Mouse (Mus musculus) erythroid progenitor cell, adult 5-6 weeks (primary cell): Measurements from ENCODE around the gene Gm49395. TPM values are rescaled to one million over a fixed set of nuclear protein-coding genes. Genes with fewer than 3 reads are reported as not detected.

Experiments used
- ATAC-seq: replicated peaks from 2 replicates; pipeline ENCODE4 v1.8.0; 2016; ENCODE audit warnings: moderate number of reproducible peaks, mild to moderate bottlenecking, moderate TSS enrichment, inconsistent platforms; ENCODE audit not compliant: poor library complexity, low FRiP score, severe bottlenecking
- total RNA-seq, 2 experiments: library from RNA; stranded (forward) in 1 of 2; stranded (reverse) in 1 of 2; fragments of 150-400 nt in 1 of 2; fragments of 186-747, 209-891 nt in 1 of 2; gene quantifications; 2 replicates each; pipeline versions ENCODE4 v1.2.3 to v1.2.4; 2015 to 2017; ENCODE audit warnings: low replicate concordance in 2 of 2

The Gm49395 gene
- total RNA-seq, 2 experiments from 2014 or later: 7.1 TPM; not detected in 1

- no peak for ATAC-seq
Observed at GRCm38 (mm10) chr13:115100381-115101177, 1.1 kb downstream of the Gm49395 start.

DNA sequence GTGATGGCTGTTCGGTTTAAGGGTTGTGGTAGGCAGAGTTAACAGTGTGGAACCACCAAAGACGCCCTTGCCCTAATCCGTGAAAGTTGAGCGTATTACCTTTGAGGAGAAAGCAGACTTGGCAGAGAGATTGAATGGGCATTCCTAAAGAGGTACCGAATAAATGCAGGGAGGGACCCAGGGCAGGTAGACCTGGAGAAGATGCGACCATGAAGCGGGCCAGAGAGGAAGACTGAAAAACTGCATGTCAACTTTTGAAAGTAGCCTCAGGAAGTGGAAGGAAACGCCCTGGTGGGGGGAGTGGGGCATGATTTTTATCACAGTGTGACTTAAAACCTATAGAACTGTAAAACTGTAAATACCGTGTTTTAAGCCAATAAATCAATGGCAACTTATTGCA lies 2.3 kb downstream of the Gm49395 start:
- ATAC-seq: no peak

DNA sequence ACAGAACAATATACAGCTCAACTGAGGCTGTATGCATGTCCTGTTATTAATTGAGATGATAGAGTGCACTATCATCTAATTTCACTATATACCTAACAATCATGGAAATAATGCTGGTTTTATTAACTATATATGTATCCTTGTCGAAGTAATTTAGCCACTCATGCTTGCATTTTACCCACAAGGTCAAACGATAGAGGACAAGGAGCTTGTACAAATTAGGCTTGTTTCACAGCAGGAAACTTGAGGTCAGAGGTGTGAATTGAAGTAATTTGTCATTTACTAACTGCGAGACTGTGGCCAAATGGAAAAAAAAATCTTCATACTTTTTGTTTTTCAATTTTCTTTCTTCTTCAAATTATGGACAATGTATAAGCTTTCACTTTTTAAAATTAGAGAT lies 3.5 kb downstream of the Gm49395 start:
- no peak for ATAC-seq

- ATAC-seq: no peak
Observed at GRCm38 (mm10) chr13:115096965-115097364, 4.8 kb downstream of the Gm49395 start.

GRCm38 (mm10) chr13:115096216-115096615 lies 5.5 kb downstream of the Gm49395 start:
- no peak for ATAC-seq

GRCm38 (mm10) chr13:115095392-115095791 lies 6.3 kb downstream of the Gm49395 start:
- no peak for ATAC-seq

DNA sequence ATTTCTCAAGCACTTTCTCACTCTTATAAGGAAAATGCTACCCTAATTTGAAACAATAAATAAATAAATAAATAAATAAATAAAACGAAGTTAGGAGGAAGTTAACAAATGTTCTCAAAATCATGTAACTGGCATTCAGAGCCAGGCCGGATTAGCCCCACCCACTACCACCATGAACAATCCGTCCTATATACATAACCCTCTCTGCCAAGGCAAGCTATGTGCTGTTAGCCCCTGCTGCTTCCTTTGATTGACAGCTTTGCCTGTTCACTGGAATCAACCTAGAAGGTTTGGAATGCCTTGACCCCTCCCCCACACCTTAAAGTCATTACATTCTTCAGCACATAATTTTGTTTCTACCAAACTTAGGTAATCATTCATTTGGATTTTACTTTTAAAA lies 10.2 kb downstream of the Gm49395 start:
- ATAC-seq: no peak

- ATAC-seq: peak; percentile 40
Observed at GRCm38 (mm10) chr13:115090977-115091445, 10.7 kb downstream of the Gm49395 start.

DNA sequence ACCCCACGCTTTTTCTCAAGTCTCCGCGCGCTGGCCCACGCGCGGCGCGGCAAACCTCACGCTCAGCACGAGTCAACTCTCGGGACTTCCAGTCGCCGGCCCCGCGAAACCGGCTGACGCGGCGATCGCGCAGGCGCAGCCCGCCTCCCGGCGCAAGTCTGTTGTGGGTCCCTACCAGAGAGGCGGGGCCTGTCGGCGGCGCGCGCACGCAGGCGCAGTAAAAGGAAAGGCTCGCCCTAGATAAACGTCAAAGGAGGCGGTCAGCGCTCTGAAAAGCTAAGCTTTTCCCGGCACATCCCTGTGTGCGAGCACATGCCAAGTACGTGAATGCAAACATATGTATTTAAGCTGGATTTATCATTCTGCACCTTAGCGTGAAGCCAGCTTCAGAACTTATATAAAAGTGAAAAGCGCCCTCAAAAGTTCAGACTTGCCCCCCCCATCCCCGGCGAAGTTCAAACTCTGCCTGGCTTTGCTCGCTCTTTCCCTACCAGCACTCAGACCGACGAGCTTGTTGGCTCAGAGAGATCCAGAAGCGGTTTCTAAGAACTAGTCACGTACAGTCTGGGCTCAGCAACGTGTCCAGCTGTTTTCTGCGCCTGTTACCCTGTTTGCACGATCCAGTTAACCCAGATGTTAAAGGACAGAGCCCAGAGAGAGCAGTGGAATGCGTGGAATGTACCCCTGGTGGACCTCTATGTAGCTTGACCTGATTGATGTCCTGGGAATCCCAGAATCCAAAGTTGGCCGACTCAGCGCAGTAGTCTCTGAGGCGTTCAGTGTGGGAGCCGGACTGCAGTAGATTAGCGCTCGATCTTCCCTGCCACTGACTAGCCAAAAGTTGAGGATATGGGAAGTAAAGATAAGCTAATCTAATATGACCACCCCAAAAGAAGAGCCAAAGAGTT lies 11.4 kb downstream of the Gm49395 start, which contains the start of gene Pelo:
TSS of gene Pelo (minus strand) at position 118 of the 908 bp plus-strand sequence.
- peak; percentile 80 for ATAC-seq

DNA sequence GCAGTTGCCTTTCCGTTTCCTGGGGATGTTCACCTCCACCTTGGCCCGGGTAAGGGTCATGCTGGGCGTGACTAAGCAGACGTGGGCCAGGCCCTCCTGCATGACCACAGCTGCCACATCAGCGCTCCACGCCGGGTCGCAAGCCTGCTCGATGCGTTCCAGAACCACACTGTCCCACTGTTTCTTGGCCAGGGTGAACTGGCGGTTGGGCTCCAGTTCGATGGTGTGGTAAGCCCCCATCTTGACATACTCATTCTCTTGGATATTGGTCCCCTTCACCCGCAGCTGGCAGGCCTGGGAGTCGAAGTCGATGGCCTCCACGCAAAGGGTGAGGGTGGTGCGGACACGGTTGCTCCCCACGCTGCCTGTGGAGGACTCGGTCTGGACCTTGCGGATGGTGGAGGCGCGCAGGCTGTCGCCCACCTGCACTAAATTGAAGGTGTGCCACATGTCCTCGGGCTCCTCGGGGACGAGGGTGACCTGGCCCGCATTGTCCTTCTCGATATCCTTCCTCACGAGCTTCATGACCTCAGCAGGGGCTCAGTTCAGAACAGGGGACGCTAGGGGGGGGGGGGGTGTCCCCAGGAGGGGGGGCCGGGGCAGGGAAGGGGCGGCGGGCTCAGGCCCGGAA lies 12.2 kb downstream of the Gm49395 start:
- ATAC-seq: peak; percentile 57

DNA sequence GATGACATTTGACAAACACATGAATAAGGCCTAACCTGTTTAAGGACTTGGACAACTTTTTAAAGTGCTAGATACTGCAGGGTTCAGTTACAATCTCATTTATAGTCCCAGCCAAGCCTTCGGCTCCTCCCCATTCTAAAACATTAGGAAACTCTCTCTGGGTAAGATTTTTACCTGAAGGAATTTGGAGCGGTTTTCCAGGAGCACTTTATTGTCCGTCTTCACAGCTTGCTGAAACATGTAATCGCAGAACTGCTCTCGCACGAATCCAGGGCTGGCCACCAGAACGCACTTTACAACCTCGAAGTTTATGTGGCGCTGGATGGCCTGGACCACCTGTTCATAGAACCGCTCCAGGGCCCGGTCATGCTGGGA lies 12.7 kb downstream of the Gm49395 start:
- no peak for ATAC-seq

DNA sequence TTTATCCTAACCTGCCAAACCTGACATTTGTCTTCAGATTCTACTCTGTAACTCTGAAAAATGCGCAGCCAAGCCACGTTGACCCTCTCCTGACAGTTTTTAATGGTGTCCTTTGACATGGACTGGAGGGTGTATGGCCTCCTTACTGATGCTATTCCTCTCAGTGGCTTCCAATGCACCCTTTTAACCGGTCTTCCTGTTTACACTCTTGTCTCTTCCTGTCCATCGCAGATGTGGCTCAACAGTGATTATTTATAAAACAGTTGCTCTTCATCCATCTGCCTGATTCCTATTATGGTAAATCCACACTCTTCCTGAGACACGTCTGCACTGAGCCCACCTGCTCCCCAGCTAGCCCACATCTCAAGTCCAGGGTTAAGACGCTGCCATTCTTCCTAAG lies 15.7 kb downstream of the Gm49395 start:
- no peak for ATAC-seq

GRCm38 (mm10) chr13:115082339-115082738 lies 19.4 kb downstream of the Gm49395 start:
- ATAC-seq: no peak

GRCm38 (mm10) chr13:115079996-115080585 lies 21.6 kb downstream of the Gm49395 start:
- ATAC-seq: no peak

DNA sequence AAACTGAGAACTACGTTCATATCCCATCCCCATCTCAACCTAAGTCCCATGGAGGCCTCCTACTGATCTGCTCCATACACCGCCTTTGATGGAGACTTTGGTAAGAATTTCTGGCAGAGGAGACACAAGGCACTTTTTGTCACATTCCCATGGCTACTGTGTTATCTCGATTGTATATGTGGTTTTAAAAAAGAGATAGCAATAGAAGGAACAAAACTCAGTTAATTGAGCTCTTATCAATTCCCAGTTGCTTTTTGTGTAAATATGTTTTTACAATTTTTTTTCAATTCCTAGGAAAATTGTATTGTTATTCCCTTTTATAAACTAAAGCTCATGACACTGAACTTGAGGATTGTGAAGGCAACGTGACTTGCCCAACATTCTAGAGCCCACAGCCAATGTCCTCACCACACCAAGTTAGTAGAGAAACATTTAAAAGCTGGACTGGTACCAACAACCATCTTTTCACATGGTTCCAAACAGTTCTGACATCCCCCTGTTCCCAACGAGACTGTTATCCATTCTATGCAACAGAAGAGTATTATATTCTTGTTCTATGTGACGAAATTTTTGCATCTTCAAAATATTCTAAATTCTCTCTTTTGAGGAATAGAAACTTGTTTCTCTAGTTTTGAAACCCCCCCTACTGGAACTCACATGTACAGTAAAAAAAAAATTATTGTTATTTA lies 22.6 kb downstream of the Gm49395 start:
- ATAC-seq: no peak

GRCm38 (mm10) chr13:115077346-115078134 lies 24.2 kb downstream of the Gm49395 start:
- ATAC-seq: no peak

DNA sequence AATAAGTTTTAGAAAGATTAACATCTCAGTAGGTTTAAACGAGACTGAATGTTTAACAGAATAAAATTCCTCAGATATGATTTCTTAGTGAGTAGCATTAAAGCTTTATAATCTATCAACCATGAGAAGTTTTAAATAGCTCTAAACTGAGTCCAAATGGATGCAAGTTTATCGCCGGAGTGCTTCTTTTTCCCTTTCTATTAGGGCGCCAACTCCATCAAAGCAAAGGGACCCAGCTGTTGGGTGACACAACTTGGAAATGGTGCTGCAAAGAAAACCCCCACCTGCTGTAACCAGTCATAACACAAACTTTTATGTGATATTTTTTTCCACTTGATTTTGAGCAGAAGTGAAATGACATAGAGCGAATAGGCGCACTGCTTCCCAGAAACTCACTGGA lies 29.3 kb downstream of the Gm49395 start:
- no peak for ATAC-seq

DNA sequence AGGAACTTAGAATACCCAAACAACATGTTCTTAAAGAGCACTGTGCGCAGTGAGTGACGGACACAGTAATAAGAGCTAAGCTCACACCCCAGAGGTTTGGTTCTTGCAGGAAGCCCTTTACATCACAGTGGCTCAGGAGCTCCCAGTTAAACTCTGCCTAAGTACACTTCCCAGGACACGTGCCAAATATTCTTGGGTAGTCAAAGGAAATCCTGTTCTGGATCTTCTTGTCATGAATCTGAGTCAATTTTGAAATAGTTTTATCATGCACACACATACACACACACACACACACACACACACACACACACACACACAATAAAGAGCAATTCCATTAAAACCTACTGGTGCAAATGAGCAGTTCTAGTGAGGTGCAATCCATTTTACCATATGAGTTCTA lies 30.3 kb downstream of the Gm49395 start:
- ATAC-seq: no peak

- ATAC-seq: no peak
Observed at GRCm38 (mm10) chr13:115067968-115068330, 33.8 kb downstream of the Gm49395 start.
